Mouse (Mus musculus): ENCODE measurements around the gene Pgp.
A peak's percentile ranks its signal among the peaks of the same experiment; 100 is the strongest.

Gene Pgp

GRCm38 (mm10) chr17:24485090-24485860 is 15.1 kb downstream of the Pgp start:
- peak; percentile 57 to 80 for DNase-seq

GRCm38 (mm10) chr17:24488186-24488661 is 18.0 kb downstream of the Pgp start, which contains the start of gene Caskin1:
Gene Caskin1, plus strand, starts transcription at chr17:24488601.
- peak; percentile 76 to 77 for DNase-seq

- DNase-seq: peak; percentile 67
These were observed 18.6 kb downstream of the Pgp start for GRCm38 (mm10) chr17:24488662-24489264.

- peak in 1 of 2 experiments; percentile 17 for DNase-seq
These were observed 19.3 kb downstream of the Pgp start for GRCm38 (mm10) chr17:24489265-24490030.

- peak in 1 of 2 experiments; percentile 26 for DNase-seq
These were observed 20.2 kb downstream of the Pgp start for GRCm38 (mm10) chr17:24490399-24490798.

GRCm38 (mm10) chr17:24494627-24495335 is 24.6 kb downstream of the Pgp start:
- DNase-seq: peak; percentile 76 to 88

GRCm38 (mm10) chr17:24495443-24495842 is 25.3 kb downstream of the Pgp start:
- peak; percentile 33 to 42 for DNase-seq

GRCm38 (mm10) chr17:24496026-24496425 is 25.8 kb downstream of the Pgp start:
- DNase-seq: peak in 1 of 2 experiments; percentile 8

- DNase-seq: no peak
These were observed 32.0 kb downstream of the Pgp start for GRCm38 (mm10) chr17:24502208-24502607.

- no peak for DNase-seq
These were observed 33.9 kb downstream of the Pgp start for GRCm38 (mm10) chr17:24504085-24504484.

GRCm38 (mm10) chr17:24505286-24505955 is 35.2 kb downstream of the Pgp start:
- DNase-seq: peak; percentile 42 to 53

- peak; percentile 51 to 57 for DNase-seq
These were observed 36.3 kb downstream of the Pgp start for GRCm38 (mm10) chr17:24506332-24507070.

- peak; percentile 35 to 44 for DNase-seq
These were observed 37.0 kb downstream of the Pgp start for GRCm38 (mm10) chr17:24507129-24507664.

- peak in 1 of 2 experiments; percentile 55 for DNase-seq
These were observed 37.7 kb downstream of the Pgp start for GRCm38 (mm10) chr17:24507806-24508460.

GRCm38 (mm10) chr17:24513609-24514008 is 43.4 kb downstream of the Pgp start:
- peak; percentile 85 to 86 for DNase-seq

GRCm38 (mm10) chr17:24514270-24515257 is 44.4 kb downstream of the Pgp start:
- DNase-seq: no peak

GRCm38 (mm10) chr17:24520450-24520849 is 50.3 kb downstream of the Pgp start:
- DNase-seq: no peak

All from cerebellum, postnatal 14 days (tissue).